Mouse (Mus musculus): Measurements from ENCODE around the gene Defb20.

Defb20 gene

GRCm38 (mm10) chr2:152498020-152498419 is 21.2 kb downstream of the Defb20 start:
- in situ Hi-C loops (cut with MboI; ENCODE audit: low sequenced_read_pairs) = no loop called here

DNA sequence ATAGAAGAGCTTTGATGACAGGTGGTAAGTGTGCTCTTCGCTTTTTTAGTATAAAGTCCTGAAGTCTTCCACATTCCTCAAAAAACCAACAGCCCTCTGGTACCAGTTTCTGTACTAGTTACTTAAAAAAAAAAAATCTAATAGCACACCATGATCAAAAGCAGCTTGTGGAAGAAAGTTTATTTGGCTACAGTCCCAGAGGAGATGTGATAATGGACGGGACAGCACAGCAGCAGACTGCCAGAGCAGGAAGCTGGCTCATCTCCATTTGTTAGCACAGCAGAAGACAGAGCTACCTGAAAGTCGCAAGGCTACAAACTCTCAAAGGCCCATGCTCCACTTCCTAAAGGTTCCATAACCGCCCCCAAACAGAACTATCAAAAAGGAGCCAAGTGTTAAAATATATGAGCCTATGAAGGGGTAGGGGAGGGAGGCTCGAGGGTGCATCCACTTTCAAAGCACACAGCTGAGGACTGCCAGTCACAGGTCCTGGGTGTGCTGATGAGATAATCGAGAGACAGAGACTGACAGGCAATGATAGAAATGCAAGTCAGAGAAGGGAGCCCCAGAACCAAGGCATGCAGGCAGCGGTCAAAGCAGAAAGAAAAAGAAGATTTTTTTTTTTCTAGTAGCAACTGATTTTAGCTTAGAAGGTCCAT is 23.5 kb downstream of the Defb20 start:
- in situ Hi-C loops (cut with MboI; ENCODE audit: low sequenced_read_pairs) = no loop called here

- in situ Hi-C loops (cut with MboI; ENCODE audit: low sequenced_read_pairs) = no loop called here
These were observed 24.0 kb downstream of the Defb20 start for GRCm38 (mm10) chr2:152500863-152501229.

DNA sequence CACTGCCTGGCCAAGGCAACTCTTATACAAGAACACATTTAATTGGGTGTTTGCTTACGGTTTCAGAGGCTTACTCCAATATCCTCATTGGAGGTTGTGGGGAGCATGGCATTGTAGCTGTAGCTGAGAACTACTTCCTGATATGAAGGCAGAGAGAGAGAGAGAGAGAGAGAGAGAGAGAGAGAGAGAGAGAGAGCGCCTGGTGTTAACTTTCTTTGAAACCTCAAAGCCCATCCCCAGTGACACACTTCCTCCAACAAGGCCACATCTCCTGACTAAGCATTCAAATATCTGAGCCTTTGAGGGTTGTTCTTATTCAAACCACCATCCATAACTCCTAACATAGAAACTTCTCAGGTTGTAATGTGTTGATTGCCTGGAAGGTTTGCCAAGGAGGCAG is 27.1 kb downstream of the Defb20 start:
- in situ Hi-C loops (cut with MboI; ENCODE audit: low sequenced_read_pairs) = no loop called here

GRCm38 (mm10) chr2:152511592-152511991 is 34.7 kb downstream of the Defb20 start, which contains the start of gene Defb26:
Defb26 (minus strand) TSS chr2:152511692.
- in situ Hi-C loops (cut with MboI; ENCODE audit: low sequenced_read_pairs) = no loop called here

- in situ Hi-C loops (cut with MboI; ENCODE audit: low sequenced_read_pairs) = no loop called here
These were observed 39.2 kb downstream of the Defb20 start for GRCm38 (mm10) chr2:152516084-152516483.

- in situ Hi-C loops (cut with MboI; ENCODE audit: low sequenced_read_pairs) = no loop called here
These were observed 41.1 kb downstream of the Defb20 start, which contains the start of gene Defb28 for GRCm38 (mm10) chr2:152517981-152518380. Defb28 (plus strand) TSS chr2:152518255.
